Mouse (Mus musculus) forebrain, embryonic 13.5 days (tissue): ENCODE results near the gene Dtnb. TPM values are rescaled to one million over a fixed set of nuclear protein-coding genes. Genes with fewer than 3 reads are reported as not detected.

Source experiments
- ATAC-seq: fragments of 200-750 bp; cut with Nextera tagmentation; 2 replicates; pipeline ENCODE4 v1.8.0; 2017
- H3K27ac ChIP-seq: fragments of 300-500 bp; sonication (generic); 2 replicates; pipeline ENCODE4 v1.5.1; 2015; ENCODE audit warnings: inconsistent platforms, mild to moderate bottlenecking, moderate library complexity
- H3K27me3 ChIP-seq: fragments of 300-500 bp; sonication (generic); 2 replicates; pipeline ENCODE4 v1.6.1; 2015; ENCODE audit warnings: mild to moderate bottlenecking, inconsistent platforms
- H3K36me3 ChIP-seq: fragments of 300-500 bp; sonication (generic); 2 replicates; pipeline ENCODE4 v1.6.1; 2015; ENCODE audit warnings: mild to moderate bottlenecking, inconsistent platforms; ENCODE audit not compliant: poor library complexity, severe bottlenecking
- H3K4me1 ChIP-seq: fragments of 300-500 bp; sonication (generic); 2 replicates; pipeline ENCODE4 v1.6.1; 2015; ENCODE audit warnings: inconsistent platforms
- H3K4me2 ChIP-seq: fragments of 300-500 bp; sonication (generic); 2 replicates; pipeline ENCODE4 v1.6.1; 2015; ENCODE audit warnings: inconsistent platforms, mild to moderate bottlenecking, moderate library complexity
- H3K4me3 ChIP-seq: fragments of 300-500 bp; sonication (generic); 2 replicates; pipeline ENCODE4 v1.5.1; 2015; ENCODE audit warnings: mild to moderate bottlenecking, inconsistent platforms
- H3K9ac ChIP-seq: fragments of 300-500 bp; sonication (generic); 2 replicates; pipeline ENCODE4 v1.6.1; 2015; ENCODE audit warnings: mild to moderate bottlenecking, inconsistent platforms
- H3K9me3 ChIP-seq: fragments of 300-500 bp; sonication (generic); replicated peaks from 2 replicates; pipeline ENCODE4 v1.6.1; 2016; ENCODE audit warnings: inconsistent platforms
- WGBS: fragments of 180-500 bp; shearing (Covaris S2); methylation state at CpG from one replicate; pipeline ENCODE4 v1.1.7; 2015; 5-methylcytosine and 5-hydroxymethylcytosine counted together
- polyA plus RNA-seq: library from polyadenylated mRNA; unstranded; fragments of >200 nt; fragmentation: Nextera tagmentation; extraction: Ambion mirVana; gene quantifications from 2 replicates; pipeline ENCODE4 v1.2.1, GENCODE M21; 2015

Dtnb gene
- polyA plus RNA-seq, 1 experiment from 2014 or later, result 29.8 TPM

GRCm38 (mm10) chr12:3719151-3719721 lies 147.1 kb downstream of the Dtnb start:
- Histone ChIP-seq H3K4me3 (no peak overlapping the region), H3K4me2 (no peak overlapping the region), H3K9me3 (no peaks in the 10 kb centered on the region), H3K9ac (no peak overlapping the region), H3K27me3 (no peaks in the 10 kb centered on the region), H3K27ac (0 out of 2 replicates have a peak overlapping the region, but pooled peaks have one; percentile 4), H3K4me1 (0 out of 2 replicates have a peak, but pooled peaks cover 18% of the 10 kb centered on the region), H3K36me3 (0 out of 2 replicates have a peak, but pooled peaks cover 3% of the 10 kb centered on the region)
- 0 out of 2 replicates have a peak, but pooled peaks have one; percentile 13 for ATAC-seq
- 71% methylated on average over 4 of the region's 4 CpGs for WGBS

GRCm38 (mm10) chr12:3720527-3720926 lies 148.3 kb downstream of the Dtnb start:
- H3K9ac ChIP-seq, result no peak overlapping the region
- H3K4me1 ChIP-seq, result 0 out of 2 replicates have a peak, but pooled peaks cover 18% of the 10 kb centered on the region
- H3K36me3 ChIP-seq, result 0 out of 2 replicates have a peak, but pooled peaks cover 3% of the 10 kb centered on the region
- no peaks in the 10 kb centered on the region for H3K27me3 ChIP-seq
- 80% methylated on average over 2 of the region's 2 CpGs for WGBS
- no peaks in the 10 kb centered on the region for H3K9me3 ChIP-seq
- no peak overlapping the region for H3K4me3 ChIP-seq
- no peak overlapping the region for H3K4me2 ChIP-seq
- ATAC-seq, result no peak
- H3K27ac ChIP-seq, result no peak overlapping the region

GRCm38 (mm10) chr12:3723762-3724161 lies 151.6 kb downstream of the Dtnb start:
- Histone ChIP-seq H3K9ac (no peak overlapping the region), H3K9me3 (no peaks in the 10 kb centered on the region), H3K4me2 (no peak overlapping the region), H3K27me3 (no peaks in the 10 kb centered on the region), H3K4me1 (0 out of 2 replicates have a peak, but pooled peaks cover 12% of the 10 kb centered on the region), H3K27ac (no peak overlapping the region), H3K4me3 (no peak overlapping the region), H3K36me3 (0 out of 2 replicates have a peak, but pooled peaks cover 3% of the 10 kb centered on the region)
- ATAC-seq, result no peak
- WGBS, result 15% methylated on average over 3 of the region's 3 CpGs

GRCm38 (mm10) chr12:3724822-3725370 lies 152.7 kb downstream of the Dtnb start:
- H3K27me3 ChIP-seq, result no peaks in the 10 kb centered on the region
- 63% methylated on average over 5 of the region's 5 CpGs for WGBS
- H3K9ac ChIP-seq, result no peak overlapping the region
- no peak overlapping the region for H3K4me2 ChIP-seq
- 0 out of 2 replicates have a peak, but pooled peaks cover 3% of the 10 kb centered on the region for H3K36me3 ChIP-seq
- H3K4me1 ChIP-seq, result 0 out of 2 replicates have a peak, but pooled peaks cover 7% of the 10 kb centered on the region
- H3K4me3 ChIP-seq, result no peak overlapping the region
- ATAC-seq, result no peak
- H3K9me3 ChIP-seq, result no peaks in the 10 kb centered on the region
- H3K27ac ChIP-seq, result no peak overlapping the region

GRCm38 (mm10) chr12:3729521-3730075 lies 157.4 kb downstream of the Dtnb start:
- H3K9ac ChIP-seq, result no peak overlapping the region
- H3K27me3 ChIP-seq, result no peaks in the 10 kb centered on the region
- H3K27ac ChIP-seq, result no peak overlapping the region
- no peak overlapping the region for H3K4me3 ChIP-seq
- H3K4me2 ChIP-seq, result no peak overlapping the region
- peaks cover 14% of the 10 kb centered on the region for H3K4me1 ChIP-seq
- H3K36me3 ChIP-seq, result no peaks in the 10 kb centered on the region
- no peak for ATAC-seq
- 92% methylated on average over 6 of the region's 6 CpGs for WGBS
- no peaks in the 10 kb centered on the region for H3K9me3 ChIP-seq

GRCm38 (mm10) chr12:3732623-3733265 lies 160.6 kb downstream of the Dtnb start:
- Histone ChIP-seq H3K36me3 (0 out of 2 replicates have a peak, but pooled peaks cover 4% of the 10 kb centered on the region), H3K9me3 (no peaks in the 10 kb centered on the region), H3K27me3 (no peaks in the 10 kb centered on the region), H3K27ac (peak overlapping the region; percentile 20), H3K4me3 (no peak overlapping the region), H3K9ac (no peak overlapping the region), H3K4me1 (peaks cover 14% of the 10 kb centered on the region), H3K4me2 (no peak overlapping the region)
- 42% methylated on average over 11 of the region's 11 CpGs for WGBS
- peak; percentile 89 for ATAC-seq

- 0 out of 2 replicates have a peak, but pooled peaks cover 4% of the 10 kb centered on the region for H3K36me3 ChIP-seq
- WGBS, result 88% methylated on average over 7 of the region's 7 CpGs
- H3K9ac ChIP-seq, result no peak overlapping the region
- no peak overlapping the region for H3K4me3 ChIP-seq
- H3K4me1 ChIP-seq, result peaks cover 14% of the 10 kb centered on the region
- H3K27me3 ChIP-seq, result no peaks in the 10 kb centered on the region
- ATAC-seq, result no peak
- H3K4me2 ChIP-seq, result no peak overlapping the region
- H3K27ac ChIP-seq, result peak overlapping the region; percentile 20; the same call in 1 of the 2 replicates
- H3K9me3 ChIP-seq, result no peaks in the 10 kb centered on the region
Measured at GRCm38 (mm10) chr12:3733328-3733727, 161.1 kb downstream of the Dtnb start.

- H3K4me1 ChIP-seq, result peaks cover 23% of the 10 kb centered on the region
- no peak overlapping the region for H3K27ac ChIP-seq
- H3K36me3 ChIP-seq, result 0 out of 2 replicates have a peak, but pooled peaks cover 4% of the 10 kb centered on the region
- no peaks in the 10 kb centered on the region for H3K9me3 ChIP-seq
- H3K27me3 ChIP-seq, result no peaks in the 10 kb centered on the region
- ATAC-seq, result no peak
- H3K4me3 ChIP-seq, result no peak overlapping the region
- WGBS, result 93% methylated on average over 7 of the region's 7 CpGs
- H3K9ac ChIP-seq, result no peak overlapping the region
- no peak overlapping the region for H3K4me2 ChIP-seq
Measured at GRCm38 (mm10) chr12:3737009-3737408, 164.8 kb downstream of the Dtnb start.

- 55% methylated on average over 7 of the region's 7 CpGs for WGBS
- no peak overlapping the region for H3K4me3 ChIP-seq
- no peak overlapping the region for H3K27ac ChIP-seq
- H3K9ac ChIP-seq, result no peak overlapping the region
- peaks cover 8% of the 10 kb centered on the region; the same call in 1 of the 2 replicates for H3K4me1 ChIP-seq
- no peaks in the 10 kb centered on the region for H3K27me3 ChIP-seq
- no peak overlapping the region for H3K4me2 ChIP-seq
- no peak for ATAC-seq
- H3K9me3 ChIP-seq, result no peaks in the 10 kb centered on the region
- 0 out of 2 replicates have a peak, but pooled peaks cover 4% of the 10 kb centered on the region for H3K36me3 ChIP-seq
Measured at GRCm38 (mm10) chr12:3738741-3739529, 166.8 kb downstream of the Dtnb start.

- no peaks in the 10 kb centered on the region for H3K9me3 ChIP-seq
- no peaks in the 10 kb centered on the region for H3K27me3 ChIP-seq
- H3K4me3 ChIP-seq, result no peak overlapping the region
- no peak overlapping the region for H3K27ac ChIP-seq
- no peak overlapping the region for H3K9ac ChIP-seq
- no peak overlapping the region for H3K4me2 ChIP-seq
- 0 out of 2 replicates have a peak, but pooled peaks cover 4% of the 10 kb centered on the region for H3K36me3 ChIP-seq
- ATAC-seq, result no peak
- WGBS, result 83% methylated on average over 18 of the region's 18 CpGs
- H3K4me1 ChIP-seq, result peaks cover 8% of the 10 kb centered on the region; the same call in 1 of the 2 replicates
Measured at GRCm38 (mm10) chr12:3739749-3740704, 167.8 kb downstream of the Dtnb start.
